Mouse (Mus musculus): ENCODE measurements around the gene Hmox2. TPM values are rescaled to one million over a fixed set of nuclear protein-coding genes. Genes with fewer than 3 reads are reported as not detected.

Gene Hmox2
- polyA plus RNA-seq (2014; fragmentation: Illumina TruSeq; extraction: RNeasy Lipid Tissue Mini Kit (QIAGEN cat#74804); ENCODE audit: low read depth, low replicate concordance) = 43.3 TPM

GRCm38 (mm10) chr16:4725780-4726527, at the start of gene Hmox2:
TSS of gene Hmox2 (plus strand) at chr16:4726361.

DNA sequence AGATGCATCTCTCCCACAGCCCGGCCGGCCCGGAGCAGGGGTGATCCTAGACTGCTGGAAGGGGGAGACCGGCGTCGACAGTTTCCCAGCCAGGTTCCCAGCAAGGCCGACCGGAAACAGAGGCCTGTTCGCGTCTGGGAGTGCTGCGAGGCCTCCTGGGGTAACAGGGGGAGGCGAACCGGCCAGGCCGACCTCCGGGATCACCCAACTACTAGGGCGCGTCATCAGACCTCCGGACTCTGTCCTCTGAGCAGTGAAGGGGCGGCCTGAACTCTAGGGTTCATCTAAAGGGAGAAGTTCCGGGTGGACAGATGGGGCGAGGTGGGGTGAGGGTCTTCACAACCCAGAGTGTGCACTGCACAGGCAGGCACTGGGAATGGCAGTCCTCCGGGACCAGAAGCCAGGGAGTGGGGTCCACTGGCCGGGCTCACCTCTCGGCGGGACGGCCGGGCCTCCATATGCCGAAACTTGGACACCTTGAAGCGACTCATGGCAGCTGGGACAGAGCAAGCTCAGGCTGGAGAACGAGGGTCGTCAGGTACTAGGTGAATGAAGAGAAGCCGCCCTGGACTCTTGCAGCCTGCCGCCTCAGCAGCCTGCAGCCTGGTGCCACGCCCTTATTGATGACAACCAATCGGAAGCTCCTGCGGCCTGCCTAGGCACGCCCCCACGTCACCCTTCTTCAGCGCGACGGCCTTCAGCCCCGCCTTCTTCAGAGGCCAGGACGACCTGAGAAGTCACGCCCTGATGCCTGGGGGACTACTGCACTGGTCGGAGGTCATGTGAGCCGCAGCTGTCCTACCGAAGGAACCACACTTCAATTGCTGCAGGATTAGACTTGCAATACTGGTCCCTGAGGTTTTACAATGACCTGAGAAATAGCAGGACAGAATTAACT, 46.8 kb upstream of the Hmox2 start, which contains the start of gene Coro7:
Coro7 (minus strand) TSS at position 657 of the 898 bp plus-strand sequence.

GRCm38 (mm10) chr16:4718753-4719518, 7.2 kb upstream of the Hmox2 start, which contains the start of gene Nmral1:
TSS of gene Nmral1 (minus strand) at chr16:4719356.

DNA sequence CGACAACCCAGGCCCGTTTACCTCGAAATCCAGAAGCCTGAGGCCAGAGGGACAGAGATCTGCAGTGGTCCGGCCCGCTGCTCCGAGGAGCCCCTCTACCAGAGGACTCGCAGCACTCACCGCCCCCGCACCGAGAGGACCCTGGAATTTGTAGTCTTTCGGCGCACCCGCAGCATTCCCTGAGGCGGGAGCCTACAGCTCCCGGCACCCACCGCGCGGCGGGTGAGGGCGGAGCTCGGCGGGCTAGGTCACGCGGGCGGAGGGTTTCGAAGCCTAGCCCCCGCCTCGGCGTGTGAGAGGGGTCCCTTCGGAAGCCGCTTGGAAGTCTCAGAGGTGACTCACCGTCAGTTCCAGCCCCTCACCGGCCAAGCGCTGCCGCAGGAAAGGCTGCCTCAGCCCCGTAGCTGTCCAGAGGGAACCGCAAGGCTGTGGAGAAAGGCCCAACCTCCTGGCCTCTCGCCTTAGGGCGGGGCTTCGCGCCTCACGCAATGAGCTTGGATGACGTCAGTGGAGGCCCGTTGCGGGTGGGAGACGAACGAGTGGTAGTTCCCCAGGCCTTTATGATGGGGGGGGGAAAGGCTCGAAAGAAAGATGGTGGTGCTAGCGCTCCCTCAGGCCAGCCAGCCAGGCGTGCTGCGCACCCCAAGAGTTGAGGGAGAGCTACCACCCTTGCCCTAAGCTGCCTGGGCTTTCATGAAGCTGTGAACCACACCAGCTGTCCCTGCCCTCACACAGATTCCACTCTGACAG, 63.8 kb downstream of the Hmox2 start, which contains the start of gene Cdip1:
Cdip1 (minus strand) TSS at position 483 of the 750 bp plus-strand sequence.

Other genes starting within 250 kb of the Hmox2 start
- gene Srl, start 184.5 kb upstream of the Hmox2 start, polyA plus RNA-seq (2014; fragmentation: Illumina TruSeq; extraction: RNeasy Lipid Tissue Mini Kit (QIAGEN cat#74804); ENCODE audit: low read depth, low replicate concordance) = 3.3 TPM
- gene Tfap4, start 166.5 kb upstream of the Hmox2 start, polyA plus RNA-seq (2014; fragmentation: Illumina TruSeq; extraction: RNeasy Lipid Tissue Mini Kit (QIAGEN cat#74804); ENCODE audit: low read depth, low replicate concordance) = 3.3 TPM
- 0.79 TPM for gene Glis2, start 131.6 kb upstream of the Hmox2 start, polyA plus RNA-seq (2014; fragmentation: Illumina TruSeq; extraction: RNeasy Lipid Tissue Mini Kit (QIAGEN cat#74804); ENCODE audit: low read depth, low replicate concordance)
- gene Pam16, start 101.4 kb upstream of the Hmox2 start, polyA plus RNA-seq (2014; fragmentation: Illumina TruSeq; extraction: RNeasy Lipid Tissue Mini Kit (QIAGEN cat#74804); ENCODE audit: low read depth, low replicate concordance) = 8.7 TPM
- gene Vasn, start 86.4 kb upstream of the Hmox2 start, polyA plus RNA-seq (2014; fragmentation: Illumina TruSeq; extraction: RNeasy Lipid Tissue Mini Kit (QIAGEN cat#74804); ENCODE audit: low read depth, low replicate concordance) = 0.57 TPM
- 27.1 TPM for gene Dnaja3, start 86.4 kb upstream of the Hmox2 start, polyA plus RNA-seq (2014; fragmentation: Illumina TruSeq; extraction: RNeasy Lipid Tissue Mini Kit (QIAGEN cat#74804); ENCODE audit: low read depth, low replicate concordance)
- 2.0 TPM for gene Coro7, start 46.6 kb upstream of the Hmox2 start, polyA plus RNA-seq (2014; fragmentation: Illumina TruSeq; extraction: RNeasy Lipid Tissue Mini Kit (QIAGEN cat#74804); ENCODE audit: low read depth, low replicate concordance)
- gene Nmral1, start 7.0 kb upstream of the Hmox2 start, polyA plus RNA-seq (2014; fragmentation: Illumina TruSeq; extraction: RNeasy Lipid Tissue Mini Kit (QIAGEN cat#74804); ENCODE audit: low read depth, low replicate concordance) = 0.28 TPM
- gene Cdip1, start 63.9 kb downstream of the Hmox2 start, polyA plus RNA-seq (2014; fragmentation: Illumina TruSeq; extraction: RNeasy Lipid Tissue Mini Kit (QIAGEN cat#74804); ENCODE audit: low read depth, low replicate concordance) = 17.7 TPM
- gene 4930562C15Rik, start 109.1 kb downstream of the Hmox2 start, polyA plus RNA-seq (2014; fragmentation: Illumina TruSeq; extraction: RNeasy Lipid Tissue Mini Kit (QIAGEN cat#74804); ENCODE audit: low read depth, low replicate concordance) = not detected
- gene Ubald1, start 154.0 kb downstream of the Hmox2 start, polyA plus RNA-seq (2014; fragmentation: Illumina TruSeq; extraction: RNeasy Lipid Tissue Mini Kit (QIAGEN cat#74804); ENCODE audit: low read depth, low replicate concordance) = 1.5 TPM
- 9.1 TPM for gene Mgrn1, start 159.9 kb downstream of the Hmox2 start, polyA plus RNA-seq (2014; fragmentation: Illumina TruSeq; extraction: RNeasy Lipid Tissue Mini Kit (QIAGEN cat#74804); ENCODE audit: low read depth, low replicate concordance)
- 4.3 TPM for gene Nudt16l1, start 212.4 kb downstream of the Hmox2 start, polyA plus RNA-seq (2014; fragmentation: Illumina TruSeq; extraction: RNeasy Lipid Tissue Mini Kit (QIAGEN cat#74804); ENCODE audit: low read depth, low replicate concordance)
- 6.6 TPM for gene Anks3, start 237.8 kb downstream of the Hmox2 start, polyA plus RNA-seq (2014; fragmentation: Illumina TruSeq; extraction: RNeasy Lipid Tissue Mini Kit (QIAGEN cat#74804); ENCODE audit: low read depth, low replicate concordance)

Data from sigmoid colon, adult 10 weeks (tissue).